Mouse (Mus musculus) midbrain, embryonic 12.5 days (tissue): ENCODE data around the gene Hoxc6. TPM values are rescaled to one million over a fixed set of nuclear protein-coding genes. Genes with fewer than 3 reads are reported as not detected.
A peak's percentile ranks its signal among the peaks of the same experiment; 100 is the strongest.

ENCODE experiments used
- ATAC-seq: fragments of 200-750 bp; cut with Nextera tagmentation; 2 replicates; pipeline ENCODE4 v1.8.0; 2017; ENCODE audit warnings: low read depth, moderate TSS enrichment, moderate library complexity; ENCODE audit not compliant: low FRiP score
- H3K27ac ChIP-seq: fragments of 300-500 bp; sonication (generic); replicated peaks from 2 replicates; pipeline ENCODE4 v1.5.1; 2016; ENCODE audit warnings: mild to moderate bottlenecking
- H3K27me3 ChIP-seq: fragments of 300-500 bp; sonication (generic); 2 replicates; pipeline ENCODE4 v1.6.1; 2016; ENCODE audit warnings: mild to moderate bottlenecking
- H3K36me3 ChIP-seq: fragments of 300-500 bp; sonication (generic); 2 replicates; pipeline ENCODE4 v1.6.1; 2016
- H3K4me1 ChIP-seq: fragments of 300-500 bp; sonication (generic); 2 replicates; pipeline ENCODE4 v1.6.1; 2016
- H3K4me2 ChIP-seq: fragments of 300-500 bp; sonication (generic); replicated peaks from 2 replicates; pipeline ENCODE4 v1.6.1; 2016; ENCODE audit warnings: mild to moderate bottlenecking, moderate library complexity
- H3K4me3 ChIP-seq: fragments of 300-500 bp; sonication (generic); 2 replicates; pipeline ENCODE4 v1.5.1; 2016; ENCODE audit warnings: mild to moderate bottlenecking
- H3K9ac ChIP-seq: fragments of 300-500 bp; sonication (generic); replicated peaks from 2 replicates; pipeline ENCODE4 v1.6.1; 2016; ENCODE audit warnings: mild to moderate bottlenecking, moderate library complexity
- H3K9me3 ChIP-seq: fragments of 300-500 bp; sonication (generic); 2 replicates; pipeline ENCODE4 v1.6.1; 2016; ENCODE audit warnings: mild to moderate bottlenecking
- WGBS: fragments of 180-500 bp; shearing (Covaris S2); methylation state at CpG from one replicate; pipeline ENCODE4 v1.1.7; 2016; 5-methylcytosine and 5-hydroxymethylcytosine counted together
- polyA plus RNA-seq: library from polyadenylated mRNA; unstranded; fragments of >200 nt; fragmentation: Nextera tagmentation; extraction: Ambion mirVana; gene quantifications from 2 replicates; pipeline ENCODE4 v1.2.1, GENCODE M21; 2016

Hoxc6 gene
- polyA plus RNA-seq, 1 experiment from 2014 or later = not detected

GRCm38 (mm10) chr15:103010847-103011555 lies 12.9 kb downstream of the Hoxc6 start:
- H3K9ac ChIP-seq = no peak overlapping the region
- 0 out of 2 replicates have a peak overlapping the region, but pooled peaks have one; percentile 6 for H3K4me3 ChIP-seq
- no peaks in the 10 kb centered on the region for H3K9me3 ChIP-seq
- H3K36me3 ChIP-seq = no peaks in the 10 kb centered on the region
- ATAC-seq = no peak
- under 1% methylated on average over 28 of the region's 28 CpGs for WGBS
- 0 out of 2 replicates have a peak, but pooled peaks cover 2% of the 10 kb centered on the region for H3K4me1 ChIP-seq
- H3K4me2 ChIP-seq = no peak overlapping the region
- H3K27ac ChIP-seq = no peak overlapping the region
- H3K27me3 ChIP-seq = peaks cover 99% of the 10 kb centered on the region

GRCm38 (mm10) chr15:103011928-103012486 lies 13.9 kb downstream of the Hoxc6 start:
- Histone ChIP-seq H3K36me3 (no peaks in the 10 kb centered on the region), H3K9ac (no peak overlapping the region), H3K4me1 (0 out of 2 replicates have a peak, but pooled peaks cover 2% of the 10 kb centered on the region), H3K27ac (no peak overlapping the region), H3K4me2 (no peak overlapping the region), H3K9me3 (no peaks in the 10 kb centered on the region), H3K27me3 (peaks cover 99% of the 10 kb centered on the region), H3K4me3 (no peak overlapping the region)
- no peak for ATAC-seq
- WGBS = 1% methylated on average over 25 of the region's 26 CpGs

GRCm38 (mm10) chr15:103013238-103013984 lies 15.4 kb downstream of the Hoxc6 start:
- Histone ChIP-seq H3K4me1 (0 out of 2 replicates have a peak, but pooled peaks cover 2% of the 10 kb centered on the region), H3K9ac (no peak overlapping the region), H3K4me2 (no peak overlapping the region), H3K9me3 (no peaks in the 10 kb centered on the region), H3K27ac (no peak overlapping the region), H3K36me3 (no peaks in the 10 kb centered on the region), H3K27me3 (peaks cover 99% of the 10 kb centered on the region), H3K4me3 (no peak overlapping the region)
- WGBS = 3% methylated on average over 17 of the region's 17 CpGs
- no peak for ATAC-seq

GRCm38 (mm10) chr15:103014166-103015008 lies 16.3 kb downstream of the Hoxc6 start:
- Histone ChIP-seq H3K4me3 (peak overlapping the region; percentile 19; the same call in 1 of the 2 replicates), H3K4me1 (0 out of 2 replicates have a peak, but pooled peaks cover 2% of the 10 kb centered on the region), H3K27ac (no peak overlapping the region), H3K36me3 (no peaks in the 10 kb centered on the region), H3K4me2 (no peak overlapping the region), H3K9ac (no peak overlapping the region), H3K9me3 (no peaks in the 10 kb centered on the region), H3K27me3 (peaks cover 99% of the 10 kb centered on the region)
- peak; percentile 30; the same call in 1 of the 2 replicates for ATAC-seq
- under 1% methylated on average over 43 of the region's 57 CpGs for WGBS

- Histone ChIP-seq H3K4me1 (0 out of 2 replicates have a peak, but pooled peaks cover 2% of the 10 kb centered on the region), H3K9me3 (no peaks in the 10 kb centered on the region), H3K36me3 (no peaks in the 10 kb centered on the region), H3K27me3 (peaks cover 99% of the 10 kb centered on the region), H3K27ac (no peak overlapping the region), H3K9ac (no peak overlapping the region), H3K4me3 (no peak overlapping the region), H3K4me2 (no peak overlapping the region)
- no peak for ATAC-seq
- WGBS = 2% methylated on average over 28 of the region's 28 CpGs
Observed at GRCm38 (mm10) chr15:103015009-103015399, 16.9 kb downstream of the Hoxc6 start.

- H3K9me3 ChIP-seq = no peaks in the 10 kb centered on the region
- H3K9ac ChIP-seq = no peak overlapping the region
- H3K27ac ChIP-seq = no peak overlapping the region
- H3K27me3 ChIP-seq = peaks cover 99% of the 10 kb centered on the region
- no peak overlapping the region for H3K4me2 ChIP-seq
- no peak for ATAC-seq
- 0 out of 2 replicates have a peak, but pooled peaks cover 2% of the 10 kb centered on the region for H3K4me1 ChIP-seq
- WGBS = 1% methylated on average over 19 of the region's 19 CpGs
- no peaks in the 10 kb centered on the region for H3K36me3 ChIP-seq
- H3K4me3 ChIP-seq = no peak overlapping the region
Observed at GRCm38 (mm10) chr15:103015406-103016166, 17.5 kb downstream of the Hoxc6 start.

- Histone ChIP-seq H3K27ac (no peak within 1 kb of the TSS), H3K36me3 (no peaks in the 10 kb centered on the region), H3K27me3 (peaks cover 99% of the 10 kb centered on the region), H3K4me2 (no peak within 1 kb of the TSS), H3K4me1 (0 out of 2 replicates have a peak, but pooled peaks cover 2% of the 10 kb centered on the region), H3K4me3 (no peak within 1 kb of the TSS), H3K9me3 (no peaks in the 10 kb centered on the region), H3K9ac (no peak within 1 kb of the TSS)
- ATAC-seq = no peak
- 3% methylated on average over 9 of the region's 9 CpGs for WGBS
Observed at GRCm38 (mm10) chr15:103018636-103019035, 20.6 kb downstream of the Hoxc6 start, which contains the start of gene Hoxc4. Hoxc4 (plus strand) TSS chr15:103018934.

GRCm38 (mm10) chr15:103020899-103021418 lies 22.9 kb downstream of the Hoxc6 start:
- no peak for ATAC-seq
- no peak overlapping the region for H3K4me2 ChIP-seq
- no peak overlapping the region for H3K27ac ChIP-seq
- WGBS = under 1% methylated on average over 8 of the region's 8 CpGs
- no peaks in the 10 kb centered on the region for H3K4me1 ChIP-seq
- no peak overlapping the region for H3K4me3 ChIP-seq
- H3K27me3 ChIP-seq = peaks cover 98% of the 10 kb centered on the region
- H3K36me3 ChIP-seq = no peaks in the 10 kb centered on the region
- H3K9ac ChIP-seq = no peak overlapping the region
- H3K9me3 ChIP-seq = no peaks in the 10 kb centered on the region

GRCm38 (mm10) chr15:103021544-103021943 lies 23.5 kb downstream of the Hoxc6 start:
- Histone ChIP-seq H3K27me3 (peaks cover 98% of the 10 kb centered on the region), H3K4me2 (no peak overlapping the region), H3K4me1 (no peaks in the 10 kb centered on the region), H3K27ac (no peak overlapping the region), H3K9ac (no peak overlapping the region), H3K9me3 (no peaks in the 10 kb centered on the region), H3K36me3 (no peaks in the 10 kb centered on the region), H3K4me3 (no peak overlapping the region)
- WGBS = 8% methylated on average over 8 of the region's 8 CpGs
- ATAC-seq = no peak

- ATAC-seq = no peak
- no peak overlapping the region for H3K4me2 ChIP-seq
- no peaks in the 10 kb centered on the region for H3K4me1 ChIP-seq
Observed at GRCm38 (mm10) chr15:103024131-103024530, 26.1 kb downstream of the Hoxc6 start.

More at GRCm38 (mm10) chr15:103024131-103024530, 26.1 kb downstream of the Hoxc6 start:
- H3K27me3 ChIP-seq = peaks cover 98% of the 10 kb centered on the region
- no peak overlapping the region for H3K27ac ChIP-seq
- no peaks in the 10 kb centered on the region for H3K9me3 ChIP-seq
- H3K9ac ChIP-seq = no peak overlapping the region
- H3K4me3 ChIP-seq = no peak overlapping the region
- 11% methylated on average over 2 of the region's 2 CpGs for WGBS
- H3K36me3 ChIP-seq = no peaks in the 10 kb centered on the region
